Mouse (Mus musculus) testis, adult 2 months (tissue): ENCODE data around the gene Eif4e1b. TPM values are rescaled to one million over a fixed set of nuclear protein-coding genes. Genes with fewer than 3 reads are reported as not detected.

Source experiments
- H3K27ac ChIP-seq: fragments of 200-500 bp; 2 replicates; pipeline ENCODE4 v1.5.1; 2012; ENCODE audit warnings: low read depth, low read length; ENCODE audit not compliant: control insufficient read depth, insufficient read depth
- H3K27me3 ChIP-seq: fragments of 200-500 bp; 2 replicates; pipeline ENCODE4 v1.6.1; 2012; ENCODE audit warnings: mild to moderate bottlenecking, low read length, moderate library complexity; ENCODE audit not compliant: control insufficient read depth, insufficient read depth
- H3K36me3 ChIP-seq: fragments of 200-500 bp; 2 replicates; pipeline ENCODE4 v1.6.1; 2012; ENCODE audit warnings: mild to moderate bottlenecking, low read length; ENCODE audit not compliant: control insufficient read depth, insufficient read depth
- H3K4me1 ChIP-seq: fragments of 200-500 bp; 2 replicates; pipeline ENCODE4 v1.6.1; 2012; ENCODE audit warnings: low read length; ENCODE audit not compliant: control insufficient read depth, insufficient read depth
- H3K4me3 ChIP-seq: fragments of 200-500 bp; 2 replicates; pipeline ENCODE4 v1.5.1; 2012; ENCODE audit warnings: low read depth, mild to moderate bottlenecking, low read length, moderate library complexity, mixed read lengths; ENCODE audit not compliant: control insufficient read depth
- CTCF ChIP-seq: fragments of 200-500 bp; IDR thresholded peaks from 2 replicates; pipeline ENCODE4 v1.5.1; 2012; ENCODE audit warnings: low read depth, mild to moderate bottlenecking, inconsistent platforms, low read length, moderate library complexity; ENCODE audit not compliant: control insufficient read depth, insufficient read depth, insufficient replicate concordance
- POLR2A ChIP-seq: fragments of 200-500 bp; IDR thresholded peaks from 2 replicates; pipeline ENCODE4 v1.6.1; 2012; ENCODE audit warnings: low read depth, mild to moderate bottlenecking, inconsistent platforms, low read length, moderate library complexity; ENCODE audit not compliant: control insufficient read depth
- polyA plus RNA-seq: library from polyadenylated mRNA; depleted of rRNA; stranded (reverse); fragments of >200 nt; gene quantifications from 2 replicates; pipeline ENCODE4 v1.2.3, GENCODE M21; 2012

Eif4e1b gene
- polyA plus RNA-seq, 1 experiment = 0.51 TPM

DNA sequence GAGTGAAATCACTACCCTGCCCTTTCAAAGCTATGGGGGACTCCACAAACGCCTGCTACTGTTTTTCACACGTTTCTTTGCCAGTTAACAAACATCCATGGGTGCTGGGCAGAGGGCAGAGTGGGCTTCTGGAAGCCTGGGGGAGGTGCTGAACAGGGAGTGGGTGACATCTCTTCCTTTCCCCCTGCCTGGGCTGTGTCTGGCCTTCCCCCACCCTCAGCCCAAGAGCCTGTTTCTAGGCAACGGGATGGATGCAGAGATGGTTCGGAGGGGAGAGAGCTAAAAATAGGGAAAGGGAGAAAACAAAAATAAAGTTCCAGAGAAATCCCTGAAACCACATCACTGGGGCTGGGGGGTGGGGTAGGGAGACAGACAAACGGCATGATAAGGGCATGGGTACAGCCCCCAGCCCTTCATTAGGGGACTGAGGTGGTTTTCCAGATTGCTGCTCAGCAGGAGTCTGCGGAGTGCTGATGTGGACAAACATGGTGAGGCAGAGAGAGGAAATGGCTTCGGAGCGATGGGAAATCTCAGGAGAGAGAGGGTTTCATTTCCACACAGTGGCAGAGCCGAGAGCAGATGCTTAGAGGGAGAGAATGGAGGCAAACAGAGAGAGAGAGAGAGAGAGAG lies 28.5 kb upstream of the Eif4e1b start:
- Histone ChIP-seq H3K4me3 (no peak overlapping the region), H3K4me1 (peaks cover 20% of the 10 kb centered on the region), H3K36me3 (no peaks in the 10 kb centered on the region), H3K27me3 (no peaks in the 10 kb centered on the region), H3K27ac (no peak overlapping the region)
- TF ChIP-seq CTCF (no peak), POLR2A (no peak)

DNA sequence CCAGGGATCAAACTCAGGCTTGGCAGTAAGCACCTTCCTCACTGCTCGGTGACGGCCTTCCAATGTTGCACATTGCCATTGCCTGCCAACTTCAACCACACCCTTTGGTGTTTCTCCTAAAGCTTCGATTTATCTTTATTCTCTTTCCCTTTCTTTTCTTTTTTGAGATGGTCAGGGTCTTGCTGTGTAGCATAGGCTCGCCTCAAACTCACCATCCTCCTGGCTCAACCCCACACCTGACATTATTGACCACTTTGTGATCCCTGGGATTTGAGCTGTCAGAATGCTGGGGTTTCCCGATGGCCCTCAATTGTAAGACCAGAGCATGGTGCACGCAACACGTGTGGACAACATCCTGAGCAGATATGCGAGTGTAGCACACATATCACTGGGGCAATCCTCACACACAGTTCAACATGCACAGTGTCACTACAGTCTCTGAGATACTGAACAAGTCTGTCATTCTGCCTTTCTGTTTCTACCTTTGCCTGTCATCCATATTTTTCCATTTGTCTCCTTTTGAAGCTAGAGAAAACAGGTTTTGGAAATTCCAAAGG lies 27.6 kb upstream of the Eif4e1b start:
- peaks cover 20% of the 10 kb centered on the region for H3K4me1 ChIP-seq
- H3K27me3 ChIP-seq = no peaks in the 10 kb centered on the region
- TF ChIP-seq POLR2A (no peak), CTCF (no peak)
- no peak overlapping the region for H3K4me3 ChIP-seq
- H3K27ac ChIP-seq = no peak overlapping the region
- no peaks in the 10 kb centered on the region for H3K36me3 ChIP-seq

DNA sequence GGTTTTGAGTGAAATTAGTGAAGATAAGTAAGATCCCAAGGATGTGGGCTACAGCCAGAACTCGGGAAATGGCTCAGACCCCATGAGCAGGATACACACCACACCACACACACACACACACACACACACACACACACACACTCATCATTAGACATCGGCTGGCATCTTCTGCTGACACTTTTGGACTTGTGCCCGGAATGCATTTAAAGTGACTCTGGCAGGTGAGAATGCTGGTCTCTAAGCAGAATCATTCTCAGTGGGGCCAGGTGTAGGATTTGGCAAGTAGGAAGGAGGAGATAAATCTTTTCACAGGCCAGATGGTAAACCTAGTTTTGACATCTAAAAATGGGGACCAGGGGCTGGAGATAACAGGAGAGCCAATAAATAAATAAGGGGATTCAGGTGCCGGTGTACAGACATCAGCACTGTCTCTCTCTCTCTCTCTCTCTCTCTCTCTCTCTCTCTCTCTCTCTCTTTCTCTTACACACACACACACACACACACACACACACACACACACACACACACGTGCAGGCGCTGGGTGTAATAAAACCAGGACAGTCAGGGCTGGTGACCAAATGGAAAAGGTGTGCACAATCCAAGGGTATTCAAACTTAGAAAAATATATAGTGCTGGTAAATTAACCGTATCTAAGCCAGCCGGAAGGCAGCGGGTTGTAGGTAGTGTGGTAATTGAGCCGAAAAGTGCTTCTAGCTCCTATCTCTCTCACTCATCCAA lies 26.5 kb upstream of the Eif4e1b start:
- no peak overlapping the region for H3K27ac ChIP-seq
- H3K27me3 ChIP-seq = no peaks in the 10 kb centered on the region
- H3K4me1 ChIP-seq = peaks cover 20% of the 10 kb centered on the region
- H3K36me3 ChIP-seq = no peaks in the 10 kb centered on the region
- no peak for TF ChIP-seq CTCF
- no peak for TF ChIP-seq POLR2A
- no peak overlapping the region for H3K4me3 ChIP-seq

DNA sequence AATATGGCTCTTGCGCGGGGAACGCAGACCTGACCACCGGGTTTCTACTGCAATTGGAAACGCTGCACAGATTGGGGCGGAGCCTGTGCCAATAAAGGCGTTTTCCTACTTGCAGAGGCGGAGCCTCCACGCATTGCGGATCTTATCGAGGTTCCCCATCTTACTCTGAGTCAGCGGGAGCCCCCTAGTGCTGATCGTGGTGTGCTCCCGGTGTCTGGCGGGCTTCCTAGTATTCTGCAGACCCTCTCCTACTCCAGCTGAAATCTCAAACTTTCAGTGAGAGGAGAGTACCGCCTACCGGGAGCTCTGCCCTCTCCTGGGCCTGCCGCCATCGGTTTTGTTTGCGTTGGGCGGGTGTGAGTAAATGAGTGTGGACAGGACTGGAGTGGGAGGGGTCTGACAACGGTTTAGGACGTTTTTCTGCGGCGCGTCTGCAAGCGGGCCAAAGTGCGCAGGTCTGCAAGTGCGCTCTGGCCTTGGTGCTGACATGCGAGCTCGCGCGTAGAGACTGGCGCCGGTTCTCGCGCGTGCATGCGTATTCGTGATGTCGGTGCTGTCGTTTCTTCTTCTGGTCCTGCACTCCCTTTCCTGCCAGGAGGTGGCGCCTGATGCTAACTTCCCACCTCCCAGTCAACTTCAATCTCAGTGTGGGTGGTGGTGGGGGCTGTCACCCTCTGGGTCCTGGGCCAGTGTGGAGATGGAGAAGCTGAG lies 25.6 kb upstream of the Eif4e1b start:
- TF ChIP-seq POLR2A (0 out of 2 replicates have a peak, but pooled peaks have one; percentile 26), CTCF (peak; percentile 75; the same call in 1 of the 2 replicates)
- Histone ChIP-seq H3K27ac (no peak overlapping the region; the same call in 1 of the 2 replicates), H3K36me3 (no peaks in the 10 kb centered on the region), H3K4me1 (peaks cover 20% of the 10 kb centered on the region), H3K27me3 (no peaks in the 10 kb centered on the region), H3K4me3 (peak overlapping the region; percentile 70)

DNA sequence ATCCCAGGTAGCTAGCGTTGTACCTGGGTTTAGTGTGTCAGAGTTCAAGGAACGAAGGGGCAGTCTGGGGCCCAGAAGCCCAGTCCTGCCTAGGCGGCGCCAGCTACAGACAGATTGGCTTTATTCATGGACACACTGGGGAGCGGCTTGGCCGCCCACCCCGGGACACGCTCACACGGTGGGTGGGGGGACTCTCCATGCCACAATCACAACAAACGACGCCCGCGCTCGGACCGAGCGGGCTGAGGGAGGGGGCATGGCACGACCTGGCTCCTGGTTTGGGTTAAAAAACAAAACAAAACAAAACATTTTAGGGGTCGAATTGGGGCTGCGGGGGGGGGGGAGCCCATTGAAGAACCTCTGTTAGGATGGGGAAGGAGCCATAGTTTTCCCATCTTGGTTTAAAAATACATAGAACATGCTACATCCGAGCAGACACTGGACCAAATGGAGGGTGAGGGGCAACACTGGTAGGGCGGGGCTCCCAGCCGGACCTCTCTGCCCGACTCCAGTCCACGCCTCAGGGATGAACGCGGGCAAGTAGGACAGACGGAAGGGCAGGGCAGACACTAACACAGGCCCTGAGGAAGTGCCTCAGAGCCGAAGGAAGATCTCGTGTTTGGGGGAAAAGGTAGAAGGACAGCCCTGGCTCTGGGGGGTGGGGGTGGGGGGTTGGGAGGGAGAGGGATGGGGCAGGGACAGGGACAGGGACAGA lies 24.9 kb upstream of the Eif4e1b start:
- H3K27me3 ChIP-seq = no peaks in the 10 kb centered on the region
- TF ChIP-seq POLR2A = no peak
- TF ChIP-seq CTCF = no peak
- peak overlapping the region; percentile 70 for H3K4me3 ChIP-seq
- no peaks in the 10 kb centered on the region for H3K36me3 ChIP-seq
- peaks cover 20% of the 10 kb centered on the region for H3K4me1 ChIP-seq
- H3K27ac ChIP-seq = no peak overlapping the region; the same call in 1 of the 2 replicates

DNA sequence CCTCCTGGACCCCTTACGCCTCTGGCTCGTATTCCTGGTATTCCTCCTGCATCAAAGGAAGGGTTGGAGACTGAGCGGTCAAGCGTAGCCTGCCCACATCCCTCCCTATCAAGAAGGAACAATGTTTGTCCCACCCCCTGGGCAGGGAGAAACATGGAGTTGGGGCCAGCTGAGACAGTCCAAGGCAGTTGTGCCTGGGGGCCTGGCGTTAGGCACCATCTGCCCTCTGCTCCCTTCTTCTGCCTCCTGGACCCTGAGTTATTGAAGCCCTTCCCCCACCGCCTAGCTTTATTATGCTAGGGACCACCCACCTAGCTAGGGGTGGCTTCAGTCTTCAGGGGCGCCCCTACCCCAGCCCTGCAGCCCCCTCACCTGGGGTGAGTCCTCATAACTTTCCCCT lies 24.3 kb upstream of the Eif4e1b start:
- Histone ChIP-seq H3K27me3 (no peaks in the 10 kb centered on the region), H3K4me1 (peaks cover 20% of the 10 kb centered on the region), H3K4me3 (no peak overlapping the region), H3K27ac (no peak overlapping the region), H3K36me3 (no peaks in the 10 kb centered on the region)
- TF ChIP-seq CTCF (no peak), POLR2A (no peak)
